Mouse (Mus musculus) small intestine, adult 2 months (tissue): Measurements from ENCODE around the gene Pidd1.

Experiments used
- CTCF ChIP-seq: fragments of 200-500 bp; IDR thresholded peaks from 2 replicates; pipeline ENCODE4 v1.5.1; 2012; ENCODE audit warnings: low read depth, mild to moderate bottlenecking, control low read depth, inconsistent platforms, low read length, moderate library complexity, mixed read lengths; ENCODE audit not compliant: insufficient replicate concordance, insufficient read length; ENCODE audit errors: extremely low read depth
- POLR2A ChIP-seq: fragments of 200-500 bp; IDR thresholded peaks from 2 replicates; pipeline ENCODE4 v1.6.1; 2012; ENCODE audit warnings: low read depth, mild to moderate bottlenecking, control low read depth, inconsistent platforms, low read length, moderate library complexity

DNA sequence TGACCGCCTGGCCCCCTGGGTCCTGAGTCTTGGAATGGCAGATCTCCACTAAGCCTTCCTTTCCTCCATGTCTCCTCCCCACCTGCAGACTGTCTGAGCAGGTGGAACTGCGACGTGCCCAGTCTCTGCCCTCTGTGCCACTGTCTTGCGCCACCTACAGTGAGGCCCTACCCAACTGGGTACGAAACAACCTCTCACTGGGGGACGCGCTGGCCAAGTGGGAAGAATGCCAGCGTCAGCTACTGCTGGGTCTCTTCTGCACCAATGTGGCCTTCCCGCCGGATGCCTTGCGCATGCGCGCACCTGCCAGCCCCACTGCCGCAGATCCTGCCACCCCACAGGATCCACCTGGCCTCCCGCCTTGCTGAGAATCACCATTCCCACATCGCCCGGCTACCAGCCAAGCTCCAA lies 15.5 kb upstream of the Pidd1 start:
- no peak for TF ChIP-seq POLR2A
- TF ChIP-seq CTCF: no peak
